Mouse (Mus musculus): ENCODE results near the gene Trpc5.

GRCm38 (mm10) chrX:144687742-144688141 lies 238 bp downstream of the Trpc5 start:
- TF ChIP-seq USF1 (IDR thresholded peaks at IDR 0.05; ENCODE audit: low read depth) (no peak), CTCF (IDR thresholded peaks at IDR 0.05; ENCODE audit: control insufficient read depth, insufficient read depth, insufficient read length) (no peak), MAX (IDR thresholded peaks at IDR 0.05) (no peak), FOSL1 (IDR thresholded peaks at IDR 0.05; ENCODE audit: insufficient read depth, low read length, poor library complexity, severe bottlenecking) (no peak), MYOG (IDR thresholded peaks at IDR 0.05; ENCODE audit: control insufficient read depth, extremely low read depth, insufficient read length) (no peak)
